Mouse (Mus musculus) brain, adult 2 months (tissue): ENCODE data around the gene Ampd3.

Experiments used
- DNase-seq: peaks from one replicate; pipeline ENCODE4 v3.0.0; 2011; ENCODE audit warnings: low read depth, low spot score

Ampd3 gene

GRCm38 (mm10) chr7:110797722-110798409 is 29.9 kb downstream of the Ampd3 start:
- peak; percentile 75 for DNase-seq

- peak; percentile 94 for DNase-seq
Measured at GRCm38 (mm10) chr7:110801028-110801427, 33.0 kb downstream of the Ampd3 start.

DNA sequence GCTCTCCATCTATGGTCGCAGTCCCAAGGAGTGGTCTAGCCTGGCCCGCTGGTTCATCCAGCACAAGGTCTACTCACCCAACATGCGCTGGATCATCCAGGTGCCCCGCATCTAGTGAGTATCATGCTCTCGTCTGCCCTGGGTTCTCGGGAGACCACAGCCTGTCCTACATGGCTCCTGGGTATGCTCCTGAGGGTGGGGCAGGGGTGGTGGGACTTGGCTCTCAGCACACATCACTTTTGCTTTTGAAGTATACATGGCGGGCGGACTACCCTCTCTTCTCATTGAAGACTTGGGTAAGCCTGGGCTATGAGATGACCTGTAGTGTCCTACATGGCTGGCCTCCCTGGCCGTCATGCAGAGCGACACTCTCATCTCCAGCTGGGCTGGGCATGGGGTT is 35.1 kb downstream of the Ampd3 start:
- no peak for DNase-seq

- DNase-seq: peak; percentile 45
Measured at GRCm38 (mm10) chr7:110804266-110804665, 36.3 kb downstream of the Ampd3 start.

DNA sequence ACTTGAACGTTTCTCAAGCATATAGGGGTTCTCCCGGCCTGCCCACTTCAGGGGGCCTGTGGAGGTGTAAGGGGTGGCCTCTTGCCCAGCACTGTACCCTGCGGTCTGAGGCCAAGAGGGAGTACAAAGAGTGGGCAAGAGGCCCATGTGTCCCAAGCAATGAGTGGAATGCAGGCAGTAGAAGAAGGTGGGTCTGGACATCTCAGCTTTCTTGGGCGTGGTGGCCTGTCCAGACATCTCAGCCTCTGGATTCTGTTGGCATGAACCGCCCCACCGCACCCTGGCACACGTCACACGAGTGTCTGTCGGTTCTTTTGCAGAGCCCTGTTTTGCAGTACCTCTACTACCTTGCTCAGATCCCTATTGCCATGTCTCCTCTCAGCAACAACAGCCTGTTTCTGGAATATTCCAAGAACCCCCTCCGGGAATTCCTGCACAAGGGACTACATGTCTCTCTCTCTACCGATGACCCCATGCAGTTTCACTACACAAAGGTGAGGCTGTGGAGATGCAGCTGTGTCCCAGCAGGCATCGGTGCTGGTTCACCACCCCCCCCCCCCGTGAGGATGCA is 39.5 kb downstream of the Ampd3 start:
- DNase-seq: no peak

DNA sequence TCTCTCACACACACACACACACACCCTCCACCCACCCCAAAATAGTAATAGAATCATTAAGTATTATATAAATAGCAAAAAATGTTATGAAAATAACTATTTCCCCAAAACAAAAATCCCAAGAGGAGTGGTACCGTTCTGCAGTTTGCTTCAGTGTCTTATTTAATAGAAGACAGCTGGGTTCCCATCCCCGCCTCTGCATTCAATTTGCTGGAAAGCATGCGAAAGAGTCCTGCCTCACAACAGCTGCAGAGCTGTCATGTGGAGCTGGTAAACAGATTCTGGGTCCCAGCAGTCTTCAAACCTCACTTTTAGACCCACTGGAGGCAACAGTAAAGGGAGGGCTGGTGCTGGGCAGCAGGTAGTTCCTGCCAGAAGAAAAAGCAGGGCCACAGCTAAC is 41.0 kb downstream of the Ampd3 start:
- peak; percentile 82 for DNase-seq

GRCm38 (mm10) chr7:110809585-110810557 is 41.9 kb downstream of the Ampd3 start:
- no peak for DNase-seq

- DNase-seq: no peak
Measured at GRCm38 (mm10) chr7:110810995-110811394, 43.0 kb downstream of the Ampd3 start.

- no peak for DNase-seq
Measured at GRCm38 (mm10) chr7:110811529-110811928, 43.5 kb downstream of the Ampd3 start.

DNA sequence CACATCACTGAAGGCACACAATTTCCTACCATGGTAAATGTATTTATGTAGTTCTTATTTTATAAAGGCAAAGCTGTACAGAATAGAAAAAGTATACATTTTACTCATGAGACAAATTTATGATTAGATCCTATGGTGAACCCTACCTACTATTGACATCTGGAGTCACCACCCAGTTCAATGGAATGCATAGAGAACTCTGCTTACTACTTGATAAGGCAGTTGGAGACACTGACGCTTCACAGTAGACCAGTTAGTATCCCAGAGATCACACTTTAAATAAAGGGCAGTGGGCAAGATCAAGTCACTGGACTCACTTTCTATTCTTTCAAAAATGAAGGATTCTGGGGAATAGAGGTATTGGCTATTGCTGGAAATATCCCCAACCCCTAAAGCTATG is 46.0 kb downstream of the Ampd3 start:
- DNase-seq: no peak

- peak; percentile 80 for DNase-seq
Measured at GRCm38 (mm10) chr7:110816037-110816436, 48.0 kb downstream of the Ampd3 start.

- DNase-seq: peak; percentile 76
Measured at GRCm38 (mm10) chr7:110818206-110818605, 50.2 kb downstream of the Ampd3 start.

DNA sequence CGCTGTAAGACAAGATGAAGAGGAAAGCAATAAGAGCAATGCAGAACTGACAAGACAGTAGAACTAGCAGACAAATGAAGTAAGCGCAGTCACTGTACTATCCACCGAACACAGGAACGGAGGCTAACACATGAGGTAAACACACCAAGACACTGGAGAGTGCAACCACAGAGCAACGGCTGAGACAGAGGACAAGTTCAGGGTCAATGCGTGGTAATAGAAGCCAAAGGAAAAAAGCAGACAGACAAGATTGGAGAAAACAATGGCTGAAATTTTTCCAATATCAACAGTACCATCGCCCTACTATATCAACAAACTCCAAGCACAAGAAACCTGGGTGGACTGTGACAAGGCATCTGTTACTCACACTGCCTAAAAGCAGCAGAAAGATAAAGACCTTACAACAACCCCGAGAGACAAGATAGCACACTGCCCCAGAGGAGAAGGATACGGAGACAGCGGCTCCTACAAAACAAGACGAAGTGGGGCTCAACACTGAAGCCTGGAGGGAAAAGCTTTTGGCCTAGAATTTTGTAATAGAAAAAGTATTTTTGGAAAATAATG is 50.9 kb downstream of the Ampd3 start:
- DNase-seq: no peak

DNA sequence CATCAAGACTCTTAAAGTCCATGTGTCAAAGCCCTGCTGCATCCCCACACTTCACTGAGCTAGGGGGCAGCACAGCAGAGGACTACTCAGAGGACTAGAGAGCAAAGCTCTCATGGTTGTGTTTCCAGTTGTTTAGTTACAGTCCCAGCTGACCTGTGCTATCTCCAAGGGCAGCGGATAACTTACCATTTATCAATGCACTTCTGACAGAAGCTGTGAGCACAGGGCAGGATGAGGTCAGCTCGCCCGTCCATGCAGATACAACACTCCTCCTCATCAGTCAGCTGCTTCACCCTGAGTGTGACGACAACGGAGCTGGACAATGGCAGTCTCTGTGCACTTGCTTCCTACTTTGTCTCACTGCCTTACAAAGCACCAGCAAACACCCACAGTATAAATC is 53.1 kb downstream of the Ampd3 start:
- peak; percentile 90 for DNase-seq

DNA sequence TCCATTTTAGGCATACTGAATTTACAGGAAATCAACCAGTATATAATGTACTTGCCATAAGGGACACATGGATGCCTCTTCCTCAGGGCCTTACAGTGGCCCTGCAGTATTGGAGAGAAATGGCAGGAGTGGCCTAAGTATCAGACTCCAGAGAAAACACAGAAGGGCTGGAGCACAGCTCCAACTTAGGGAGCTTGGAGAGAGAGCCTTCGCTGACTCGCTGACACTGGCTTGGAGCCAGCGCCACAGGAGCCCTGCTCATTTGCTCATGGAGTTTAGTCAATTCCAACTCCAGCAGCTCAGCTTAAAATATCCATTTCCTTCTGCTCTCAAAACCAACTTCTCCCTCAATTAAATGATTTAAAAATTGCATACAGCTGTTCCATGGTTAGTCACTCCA is 53.6 kb downstream of the Ampd3 start:
- DNase-seq: peak; percentile 92

DNA sequence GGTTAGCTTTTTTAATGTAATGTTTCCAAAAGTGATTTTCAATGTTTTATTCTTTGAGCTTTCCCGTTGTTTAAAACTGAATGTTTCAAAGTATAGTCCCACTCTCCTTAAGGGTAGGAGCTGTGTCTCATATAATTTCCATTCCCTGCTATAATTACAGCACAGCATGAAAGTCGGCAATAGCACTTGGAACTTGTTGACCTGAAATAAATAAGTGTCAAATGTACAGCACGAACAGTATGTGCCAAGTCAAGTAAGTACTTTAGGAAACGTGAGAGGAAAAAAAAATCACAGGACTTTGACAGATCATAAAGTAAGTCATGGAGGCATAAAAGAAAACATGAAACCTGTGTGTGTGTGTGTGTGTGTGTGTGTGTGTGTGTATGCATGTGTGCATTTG is 54.0 kb downstream of the Ampd3 start:
- no peak for DNase-seq

- DNase-seq: no peak
Measured at GRCm38 (mm10) chr7:110823076-110823475, 55.1 kb downstream of the Ampd3 start.

- no peak for DNase-seq
Measured at GRCm38 (mm10) chr7:110823593-110823992, 55.6 kb downstream of the Ampd3 start.

DNA sequence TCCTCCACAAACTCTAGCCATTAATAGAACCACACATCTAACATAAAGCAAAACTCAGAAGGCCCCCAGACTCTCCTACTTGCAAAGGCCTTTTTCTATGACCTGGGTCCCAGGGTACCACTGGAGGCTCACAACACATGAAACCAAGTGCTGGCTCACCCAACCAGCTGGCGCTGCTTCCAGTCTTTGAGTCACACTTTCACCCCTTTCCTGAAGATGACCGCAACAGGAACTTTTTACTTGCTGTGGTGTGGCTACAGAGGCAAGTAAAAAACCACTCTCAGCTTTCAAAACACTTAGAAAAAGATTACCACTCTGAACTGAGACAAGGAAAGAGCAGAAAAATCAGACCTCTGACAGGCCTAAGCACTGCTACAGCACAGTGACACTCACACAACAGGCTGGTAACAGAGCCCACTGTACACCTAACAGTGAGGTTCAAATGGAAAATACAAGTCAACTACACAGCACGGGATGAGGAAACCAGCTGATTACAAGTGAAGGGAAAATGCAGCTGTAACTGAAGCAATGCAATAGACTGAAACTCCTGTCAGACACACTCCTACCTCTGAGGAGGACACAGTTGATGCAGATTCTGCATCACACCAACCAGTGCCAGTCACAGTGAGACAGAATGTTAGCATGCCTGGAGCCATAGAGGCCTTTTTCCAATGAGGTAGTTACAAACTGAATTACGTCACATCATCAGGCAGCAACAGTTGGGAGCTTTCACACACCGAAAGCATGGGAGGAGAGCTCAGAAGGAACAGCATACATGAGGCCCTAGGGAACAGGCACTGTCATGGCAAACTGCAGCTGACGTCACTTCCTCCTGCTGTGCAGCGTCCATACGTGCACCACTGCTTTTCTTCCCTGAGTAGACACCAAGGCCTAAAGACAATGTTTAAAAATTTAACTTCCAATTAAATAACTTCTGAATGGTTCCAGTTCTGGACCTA is 56.3 kb downstream of the Ampd3 start:
- DNase-seq: no peak

DNA sequence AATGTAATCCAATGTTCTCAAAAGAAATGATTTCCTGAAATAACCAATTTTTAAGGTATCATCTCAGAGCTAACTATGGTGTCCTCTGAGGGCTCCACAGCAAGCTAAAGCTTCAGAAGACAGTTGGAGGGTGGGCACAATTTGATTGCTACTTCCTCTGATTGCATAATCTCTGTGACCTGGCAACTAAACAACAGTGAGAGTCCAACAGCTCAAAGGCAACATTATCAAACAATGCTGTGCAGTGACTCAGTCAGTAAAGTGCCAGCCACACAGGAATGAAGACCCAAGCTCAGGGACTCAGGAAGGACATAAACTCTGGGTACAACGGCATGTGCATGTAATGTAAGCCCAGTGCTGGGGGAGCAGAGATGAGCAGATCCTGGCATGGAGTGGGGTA is 65.0 kb downstream of the Ampd3 start:
- no peak for DNase-seq

GRCm38 (mm10) chr7:110834018-110834417 is 66.0 kb downstream of the Ampd3 start:
- DNase-seq: no peak
